In the genomic region with DNA sequence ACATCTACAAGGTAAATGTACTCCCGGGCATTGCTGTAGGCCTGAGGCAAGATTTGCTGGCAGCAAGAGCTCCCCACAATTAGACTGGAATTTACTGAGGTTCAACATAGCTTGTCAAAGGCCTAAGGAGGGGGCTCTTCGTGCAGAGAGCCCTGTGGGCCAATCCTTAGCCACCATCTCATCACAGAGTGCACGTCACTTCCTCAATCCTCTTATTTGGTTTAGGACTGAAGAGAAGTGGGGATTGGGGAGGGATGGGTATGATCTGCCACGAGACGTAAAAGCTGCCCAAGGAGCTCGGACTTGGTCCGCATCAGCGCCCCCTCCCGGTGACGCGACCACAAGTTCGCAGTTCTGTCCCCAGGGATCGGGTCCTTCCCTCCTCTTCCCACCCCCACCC, we compare ENCODE assay signal across 8 mouse cellular contexts. TPM values are rescaled to one million over a fixed set of nuclear protein-coding genes. Genes with fewer than 3 reads are reported as not detected.
A peak's percentile ranks its signal among the peaks of the same experiment; 100 is the strongest.
DNase-seq lines count a peak whose midpoint lies in the region; ATAC-seq lines count a peak whose summit lies in the region.

No protein-coding gene starts in this region.

- H3K27me3 ChIP-seq in hindbrain, embryonic 14.5 days (ENCODE audit: control insufficient read depth, insufficient read depth, low read length) = 0 out of 2 replicates have a peak, but pooled peaks cover 5% of the 10 kb centered on the region

- peaks cover 6% of the 10 kb centered on the region; the same call in 1 of the 2 replicates for H3K4me1 ChIP-seq in hindbrain, embryonic 14.5 days (replicated peaks; ENCODE audit: control insufficient read depth, insufficient read depth, low read length)

- under 1% methylated on average over 13 of the region's 13 CpGs for WGBS in hindbrain, embryonic 14.5 days

- peak; percentile 86 for ATAC-seq in hindbrain, embryonic 14.5 days (ENCODE audit: low FRiP score)

- H3K9me3 ChIP-seq in hindbrain, embryonic 14.5 days (ENCODE audit: control insufficient read depth, low read length) = no peaks in the 10 kb centered on the region

- H3K36me3 ChIP-seq in hindbrain, embryonic 14.5 days (replicated peaks; ENCODE audit: control insufficient read depth, insufficient read depth) = no peaks in the 10 kb centered on the region

- H3K4me2 ChIP-seq in hindbrain, embryonic 14.5 days (replicated peaks) = peak overlapping the region; percentile 79

- DNase-seq in WW6 (ENCODE audit: low read depth, low spot score) = peak; percentile 76
- DNase-seq in cerebellum, postnatal 14 days = peak; percentile 83 to 88
- DNase-seq in frontal cortex, postnatal 10 days (ENCODE audit: low spot score in 2 of 2) = peak; percentile 80 to 83
- peak; percentile 80 for DNase-seq in hindbrain, embryonic 14.5 days (ENCODE audit: low spot score)
- DNase-seq in left cerebral cortex, adult 11 months (ENCODE audit: low spot score) = peak; percentile 80
- DNase-seq in lung, postnatal 36 days = peak; percentile 89
- DNase-seq in retina, postnatal 7 days (ENCODE audit: low read depth, low spot score) = peak; percentile 83
- DNase-seq in urinary bladder, postnatal 14 days (ENCODE audit: low spot score) = peak; percentile 83

- peak overlapping the region; percentile 66 for H3K9ac ChIP-seq in hindbrain, embryonic 14.5 days

- peak overlapping the region; percentile 60 for H3K4me3 ChIP-seq in hindbrain, embryonic 14.5 days (replicated peaks; ENCODE audit: low read length)

- H3K27ac ChIP-seq in hindbrain, embryonic 14.5 days = peak overlapping the region; percentile 92

RNA-seq across cellular contexts. Expression of gene Oat, which starts 0.6 kb away (rescaled TPM):
- 107 and 119 TPM in 2 replicates for polyA plus RNA-seq in hindbrain, embryonic 14.5 days (2014; fragmentation: Nextera tagmentation; extraction: Ambion mirVana)

RNA-seq across cellular contexts. Expression of gene Nkx1-2, which starts 23.8 kb away (rescaled TPM):
- 0.47 and 0.74 TPM in 2 replicates for polyA plus RNA-seq in hindbrain, embryonic 14.5 days (2014; fragmentation: Nextera tagmentation; extraction: Ambion mirVana)

RNA-seq across cellular contexts. Expression of gene Lhpp, which starts 34.8 kb away (rescaled TPM):
- 46.6 and 50.0 TPM in 2 replicates for polyA plus RNA-seq in hindbrain, embryonic 14.5 days (2014; fragmentation: Nextera tagmentation; extraction: Ambion mirVana)

Comparison
In these comparisons a context has a peak if more than half of its experiments do, and no peak if none do; other contexts are left out.
1. Peak in every context shown above with its lines: DNase-seq, ATAC-seq, H3K4me3 ChIP-seq and H3K27ac ChIP-seq.